Mouse (Mus musculus) CH12.LX (cell line): ENCODE data around the gene Srrm1. TPM values are rescaled to one million over a fixed set of nuclear protein-coding genes. Genes with fewer than 3 reads are reported as not detected.

Source experiments
- DNase-seq: peaks from one replicate; pipeline ENCODE4 v3.0.0-alpha.2; 2013; ENCODE audit errors: extremely low read depth
- H3K27ac ChIP-seq: 2 replicates; pipeline ENCODE4 v1.5.1; 2012; ENCODE audit warnings: low read depth, mild to moderate bottlenecking, control low read depth, moderate library complexity; ENCODE audit not compliant: insufficient read depth
- H3K27me3 ChIP-seq: replicated peaks from 2 replicates; pipeline ENCODE3; 2012; ENCODE audit warnings: inconsistent platforms
- H3K36me3 ChIP-seq, 2 experiments: replicated peaks in 1 of 2; 2 replicates each; pipeline versions ENCODE3 to v1.6.1; 2012; ENCODE audit warnings: inconsistent platforms in 1 of 2, low read length in 1 of 2, mild to moderate bottlenecking in 1 of 2, mixed read lengths in 1 of 2, moderate library complexity in 1 of 2; ENCODE audit not compliant: control insufficient read depth in 1 of 2, insufficient read depth in 1 of 2
- H3K4me1 ChIP-seq, 2 experiments: 2 replicates each; pipeline ENCODE4 v1.6.1; 2012; ENCODE audit warnings: inconsistent platforms in 1 of 2, moderate library complexity in 1 of 2; ENCODE audit not compliant: insufficient read depth in 2 of 2, control insufficient read depth in 1 of 2
- H3K4me2 ChIP-seq: 2 replicates; pipeline ENCODE4 v1.6.1; 2012; ENCODE audit warnings: low read depth, mild to moderate bottlenecking, control low read depth; ENCODE audit not compliant: poor library complexity, insufficient read depth, severe bottlenecking
- H3K4me3 ChIP-seq, 3 experiments: fragments of 150-350 bp in 1 of 3; sonication (generic) in 1 of 3; replicated peaks in 1 of 3; 2 replicates each; pipeline versions ENCODE3 to v1.5.1; 2011 to 2012; ENCODE audit warnings: low read depth in 2 of 3, low read length in 2 of 3, mild to moderate bottlenecking in 2 of 3, moderate library complexity in 2 of 3, control low read depth in 1 of 3, improper control_type of control experiment in 1 of 3, inconsistent platforms in 1 of 3, mixed read lengths in 1 of 3; ENCODE audit not compliant: poor library complexity in 1 of 3
- H3K79me2 ChIP-seq: replicated peaks from 2 replicates; pipeline ENCODE4 v1.6.1; 2012; ENCODE audit warnings: mild to moderate bottlenecking, moderate library complexity; ENCODE audit not compliant: control insufficient read depth, poor library complexity, insufficient read depth, severe bottlenecking; ENCODE audit errors: extremely low read depth
- H3K9ac ChIP-seq: 2 replicates; pipeline ENCODE4 v1.6.1; 2012; ENCODE audit warnings: low read depth, mild to moderate bottlenecking, control low read depth, moderate library complexity; ENCODE audit not compliant: insufficient read depth
- H3K9me3 ChIP-seq: replicated peaks from 2 replicates; pipeline ENCODE3; 2012; ENCODE audit warnings: low read length, inconsistent platforms, mixed read lengths
- BHLHE40 ChIP-seq: IDR thresholded peaks from 2 replicates; pipeline ENCODE4 v1.6.1; 2011; ENCODE audit warnings: mild to moderate bottlenecking, low read depth, low read length, improper control_type of control experiment
- CHD1 ChIP-seq: IDR thresholded peaks from 2 replicates; pipeline ENCODE4 v1.6.1; 2012; ENCODE audit warnings: low read depth, low read length, improper control_type of control experiment, inconsistent platforms
- E2F4 ChIP-seq: IDR thresholded peaks from 2 replicates; pipeline ENCODE4 v1.6.1; 2011; ENCODE audit warnings: low read depth, low read length, improper control_type of control experiment; ENCODE audit not compliant: insufficient replicate concordance
- ELF1 ChIP-seq: IDR thresholded peaks from 2 replicates; pipeline ENCODE4 v1.6.1; 2014; ENCODE audit warnings: low read depth, mild to moderate bottlenecking, inconsistent platforms, low read length, improper control_type of control experiment
- EP300 ChIP-seq: IDR thresholded peaks from 2 replicates; pipeline ENCODE4 v1.6.1; 2011; ENCODE audit warnings: low read length, improper control_type of control experiment
- ETS1 ChIP-seq: conservative IDR thresholded peaks from 2 replicates; pipeline ENCODE4 v1.6.1; 2012; ENCODE audit warnings: low read depth, mild to moderate bottlenecking, inconsistent platforms, low read length, improper control_type of control experiment, moderate library complexity
- GABPA ChIP-seq: IDR thresholded peaks from 2 replicates; pipeline ENCODE4 v1.6.1; 2012; ENCODE audit warnings: low read depth, low read length, improper control_type of control experiment, inconsistent platforms; ENCODE audit not compliant: insufficient replicate concordance
- HCFC1 ChIP-seq: IDR thresholded peaks from 2 replicates; pipeline ENCODE4 v1.6.1; 2012; ENCODE audit warnings: low read depth, mild to moderate bottlenecking, inconsistent platforms, low read length, improper control_type of control experiment
- JUND ChIP-seq: conservative IDR thresholded peaks from 2 replicates; pipeline ENCODE4 v1.6.1; 2011; ENCODE audit warnings: low read depth, low read length, improper control_type of control experiment
- KAT2A ChIP-seq: IDR thresholded peaks from 2 replicates; pipeline ENCODE4 v1.6.1; 2012; ENCODE audit warnings: low read length, improper control_type of control experiment, inconsistent platforms; ENCODE audit not compliant: insufficient replicate concordance
- MAFK ChIP-seq: IDR thresholded peaks from 2 replicates; pipeline ENCODE4 v1.6.1; 2011; ENCODE audit warnings: low read length, improper control_type of control experiment; ENCODE audit not compliant: insufficient replicate concordance
- MAX ChIP-seq: IDR thresholded peaks from 2 replicates; pipeline ENCODE4 v1.6.1; 2011; ENCODE audit warnings: low read length, improper control_type of control experiment
- MEF2A ChIP-seq: IDR thresholded peaks from 2 replicates; pipeline ENCODE4 v1.6.1; 2014; ENCODE audit warnings: low read depth, mild to moderate bottlenecking, inconsistent platforms, low read length, improper control_type of control experiment, borderline replicate concordance
- MXI1 ChIP-seq: IDR thresholded peaks from 2 replicates; pipeline ENCODE4 v1.6.1; 2011; ENCODE audit warnings: mild to moderate bottlenecking, low read depth, low read length, improper control_type of control experiment
- NELFE ChIP-seq: IDR thresholded peaks from 2 replicates; pipeline ENCODE4 v1.6.1; 2011; ENCODE audit warnings: low read depth, low read length, improper control_type of control experiment
- PAX5 ChIP-seq: IDR thresholded peaks from 2 replicates; pipeline ENCODE4 v1.6.1; 2012; ENCODE audit warnings: low read length, inconsistent platforms, mixed read lengths
- POLR2A ChIP-seq: IDR thresholded peaks from 2 replicates; pipeline ENCODE4 v1.6.1; 2011; ENCODE audit warnings: low read depth, mild to moderate bottlenecking, improper control_type of control experiment, low read length
- POLR2AphosphoS2 ChIP-seq: IDR thresholded peaks from 2 replicates; pipeline ENCODE4 v1.6.1; 2011; ENCODE audit warnings: low read depth, low read length, improper control_type of control experiment
- SIN3A ChIP-seq: IDR thresholded peaks from 2 replicates; pipeline ENCODE4 v1.6.1; 2012; ENCODE audit warnings: low read length, improper control_type of control experiment, inconsistent platforms
- TCF12 ChIP-seq: IDR thresholded peaks from 2 replicates; pipeline ENCODE4 v1.6.1; 2014; ENCODE audit warnings: low read depth, mild to moderate bottlenecking, inconsistent platforms, low read length, improper control_type of control experiment
- UBTF ChIP-seq: IDR thresholded peaks from 2 replicates; pipeline ENCODE4 v1.6.1; 2012; ENCODE audit warnings: low read depth, mild to moderate bottlenecking, inconsistent platforms, low read length, improper control_type of control experiment, moderate library complexity
- ZKSCAN1 ChIP-seq: IDR thresholded peaks from 2 replicates; pipeline ENCODE4 v1.6.1; 2012; ENCODE audit warnings: low read depth, inconsistent platforms, low read length, improper control_type of control experiment, borderline replicate concordance
- ZMIZ1 ChIP-seq: IDR thresholded peaks from 2 replicates; pipeline ENCODE4 v1.6.1; 2012; ENCODE audit warnings: low read depth, mild to moderate bottlenecking, inconsistent platforms, low read length, improper control_type of control experiment
- ZNF384 ChIP-seq: IDR thresholded peaks from 2 replicates; pipeline ENCODE4 v1.6.1; 2012; ENCODE audit warnings: low read depth, low read length, improper control_type of control experiment, inconsistent platforms
- dilution Hi-C: fragments of 300-500 bp; cut with MboI; formaldehyde crosslinking; loops from 2 replicates; pipeline ENCODE4 v1.14.3; 2020; ENCODE audit warnings: low sequenced_read_pairs; ENCODE audit not compliant: extremely low pct_unique_long_range_greater_than_20kb, extremely low pct_ligation_motif_present
- in situ Hi-C: fragments of 300-500 bp; cut with MboI; formaldehyde crosslinking; loops from 3 replicates; pipeline ENCODE4 v1.14.3; 2019; ENCODE audit warnings: low sequenced_read_pairs, low pct_ligation_motif_present, low pct_unique_long_range_greater_than_20kb, mixed read lengths
- polyA plus RNA-seq: library from polyadenylated mRNA; unstranded; fragments of >175 nt; gene quantifications from 2 replicates; pipeline ENCODE4 v1.2.1, GENCODE M21; 2012; ENCODE audit warnings: low read depth; ENCODE audit not compliant: insufficient read length
- total RNA-seq, 2 experiments: library from RNA; depleted of rRNA; stranded (reverse); fragments of 300-350 nt in 1 of 2; fragments of >200 nt in 1 of 2; gene quantifications; 2 replicates each; pipeline ENCODE4 v1.2.3; 2012 to 2014

The Srrm1 gene
- total and polyA plus RNA-seq, 3 experiments = 14.2 to 180 (median 23.6) TPM

- Histone ChIP-seq H3K27ac (no peak overlapping the region), H3K9ac (no peak overlapping the region), H3K4me2 (no peak overlapping the region), H3K36me3 (no peaks in the 10 kb centered on the region), H3K27me3 (no peaks in the 10 kb centered on the region), H3K9me3 (peaks cover 2% of the 10 kb centered on the region), H3K79me2 (no peaks in the 10 kb centered on the region), H3K4me1 (peaks cover 7 to 16% of the 10 kb centered on the region in 2 experiments), H3K4me3 (no peak overlapping the region)
- DNase-seq = no peak
- dilution Hi-C loops = no loop called here
- in situ Hi-C loops = no loop called here
- no peak for TF ChIP-seq TCF12
- TF ChIP-seq KAT2A = no peak
- TF ChIP-seq CHD1 = no peak
- no peak for TF ChIP-seq ELF1
- TF ChIP-seq MEF2A = no peak
- TF ChIP-seq POLR2AphosphoS2 = no peak
- TF ChIP-seq MAFK = no peak
- TF ChIP-seq MXI1 = no peak
- no peak for TF ChIP-seq EP300
- TF ChIP-seq NELFE = no peak
- no peak for TF ChIP-seq ZNF384
- no peak for TF ChIP-seq E2F4
- no peak for TF ChIP-seq ETS1
- no peak for TF ChIP-seq BHLHE40
- no peak for TF ChIP-seq SIN3A
- no peak for TF ChIP-seq ZMIZ1
- no peak for TF ChIP-seq POLR2A
- no peak for TF ChIP-seq PAX5
- TF ChIP-seq HCFC1 = no peak
Measured at GRCm38 (mm10) chr4:135286033-135286622, 67.0 kb downstream of the Srrm1 start.

GRCm38 (mm10) chr4:135285436-135285835, 67.7 kb downstream of the Srrm1 start:
- H3K4me3 ChIP-seq = no peak overlapping the region
- H3K36me3 ChIP-seq = no peaks in the 10 kb centered on the region
- H3K27me3 ChIP-seq = no peaks in the 10 kb centered on the region
- no peak overlapping the region for H3K9ac ChIP-seq
- dilution Hi-C loops (no loop called here), in situ Hi-C loops (no loop called here)
- no peak for DNase-seq
- no peak for TF ChIP-seq JUND
- TF ChIP-seq TCF12 = no peak
- TF ChIP-seq ZKSCAN1 = no peak
- no peak for TF ChIP-seq GABPA
- no peak for TF ChIP-seq UBTF
- TF ChIP-seq BHLHE40 = no peak
- no peak for TF ChIP-seq PAX5
- TF ChIP-seq ELF1 = no peak
- TF ChIP-seq MAX = no peak
- TF ChIP-seq MXI1 = no peak
- no peak overlapping the region for H3K4me2 ChIP-seq
- H3K79me2 ChIP-seq = no peaks in the 10 kb centered on the region
- H3K4me1 ChIP-seq = peaks cover 7 to 16% of the 10 kb centered on the region in 2 experiments
- no peak overlapping the region for H3K27ac ChIP-seq
- peaks cover 2% of the 10 kb centered on the region for H3K9me3 ChIP-seq
